In genomic region chr9:122615351-122615750, GRCm38 (mm10) we compare ENCODE assay signal across 9 mouse cellular contexts.
DNase-seq lines count a peak whose midpoint lies in the region; ATAC-seq and TF ChIP-seq lines count a peak whose summit lies in the region.
"Had no signal": no experiment of that assay in that cellular context is flagged by ENCODE, and none has a peak within 500 bp of the region (broad histone marks: within the 10 kb centered on the region; RNA-seq: fewer than 3 reads in every experiment).

No protein-coding gene starts in this region.

- DNase-seq in ovary, postnatal 14 days (ENCODE audit: low spot score) = peak; percentile 30
- DNase-seq in ovary, adult 18-20 months (ENCODE audit: low spot score) = no peak
- DNase-seq in ZHBTc4 (ENCODE audit: low read depth, low spot score) = peak; percentile 45
- peak; percentile 70 for DNase-seq in embryo, embryonic 10 days (ENCODE audit: low spot score)
- DNase-seq in kidney, postnatal 0 days (ENCODE audit: low spot score) = peak; percentile 34
- peak; percentile 94 for DNase-seq in midbrain, embryonic 11.5 days (ENCODE audit: low spot score, missing footprints)
- no peak for DNase-seq in natural killer cell, adult 2 months (ENCODE audit: low spot score in 2 of 2)

- 10% methylated on average over 4 of the region's 4 CpGs for WGBS in kidney, postnatal 0 days
- 10% methylated on average over 4 of the region's 4 CpGs for WGBS in midbrain, embryonic 11.5 days

- H3K9me3 ChIP-seq in kidney, postnatal 0 days (replicated peaks; ENCODE audit: low read length) = no peaks in the 10 kb centered on the region
- no peaks in the 10 kb centered on the region for H3K9me3 ChIP-seq in midbrain, embryonic 11.5 days (ENCODE audit: control insufficient read depth, low read length)

- H3K27ac ChIP-seq in kidney, postnatal 0 days = no peak overlapping the region
- H3K27ac ChIP-seq in midbrain, embryonic 11.5 days (ENCODE audit: low read depth, low read length) = no peak overlapping the region

- 0 out of 2 replicates have a peak, but pooled peaks have one; percentile 46 for ATAC-seq in kidney, postnatal 0 days (replicated peaks; ENCODE audit: low FRiP score, low read depth)
- peak; percentile 62; the same call in 1 of the 2 replicates for ATAC-seq in midbrain, embryonic 11.5 days (ENCODE audit: low FRiP score)
- ATAC-seq in frontal cortex, adult (ENCODE audit: low TSS enrichment) = no peak

- H3K4me1 ChIP-seq in kidney, postnatal 0 days (replicated peaks; ENCODE audit: insufficient read depth, low read length) = no peaks in the 10 kb centered on the region
- H3K4me1 ChIP-seq in midbrain, embryonic 11.5 days (ENCODE audit: control insufficient read depth, insufficient read depth, low read length) = no peaks in the 10 kb centered on the region

- peak; percentile 77 for TF ChIP-seq CTCF in kidney, postnatal 0 days (IDR thresholded peaks at IDR 0.05; ENCODE audit: low read depth)

- H3K27me3 ChIP-seq in kidney, postnatal 0 days (ENCODE audit: insufficient read depth, low read length) = no peaks in the 10 kb centered on the region
- no peaks in the 10 kb centered on the region for H3K27me3 ChIP-seq in midbrain, embryonic 11.5 days (ENCODE audit: control insufficient read depth, insufficient read depth, low read length)

- H3K4me2 ChIP-seq in kidney, postnatal 0 days (ENCODE audit: low read length) = no peak overlapping the region
- no peak overlapping the region for H3K4me2 ChIP-seq in midbrain, embryonic 11.5 days

- H3K9ac ChIP-seq in kidney, postnatal 0 days (ENCODE audit: low read depth, low read length) = no peak overlapping the region
- H3K9ac ChIP-seq in midbrain, embryonic 11.5 days (ENCODE audit: low read length) = no peak overlapping the region

- H3K4me3 ChIP-seq in kidney, postnatal 0 days (replicated peaks; ENCODE audit: low read depth, low read length) = no peak overlapping the region
- no peak overlapping the region for H3K4me3 ChIP-seq in midbrain, embryonic 11.5 days (ENCODE audit: low read depth, low read length)
- H3K4me3 ChIP-seq: myocyte had no signal

- H3K36me3 ChIP-seq in kidney, postnatal 0 days (ENCODE audit: insufficient read depth, low read length) = no peaks in the 10 kb centered on the region
- no peaks in the 10 kb centered on the region for H3K36me3 ChIP-seq in midbrain, embryonic 11.5 days (ENCODE audit: control insufficient read depth, insufficient read depth, low read length)

Comparison
In these comparisons a context has a peak if more than half of its experiments do, and no peak if none do; other contexts are left out.
1. DNase-seq: peak in ovary, postnatal 14 days (single experiment), ZHBTc4 (single experiment), embryo, embryonic 10 days (single experiment), kidney, postnatal 0 days (single experiment) and midbrain, embryonic 11.5 days (single experiment); none in ovary, adult 18-20 months (single experiment) and natural killer cell, adult 2 months (0 of 2).